Mouse (Mus musculus): ENCODE measurements at regions not wholly inside any gene's neighbourhood (a gene's known extent, or its start where the extent isn't known, plus 50 kb on each side); places are given as distances from the start of the nearest gene placed in this dataset.

DNA sequence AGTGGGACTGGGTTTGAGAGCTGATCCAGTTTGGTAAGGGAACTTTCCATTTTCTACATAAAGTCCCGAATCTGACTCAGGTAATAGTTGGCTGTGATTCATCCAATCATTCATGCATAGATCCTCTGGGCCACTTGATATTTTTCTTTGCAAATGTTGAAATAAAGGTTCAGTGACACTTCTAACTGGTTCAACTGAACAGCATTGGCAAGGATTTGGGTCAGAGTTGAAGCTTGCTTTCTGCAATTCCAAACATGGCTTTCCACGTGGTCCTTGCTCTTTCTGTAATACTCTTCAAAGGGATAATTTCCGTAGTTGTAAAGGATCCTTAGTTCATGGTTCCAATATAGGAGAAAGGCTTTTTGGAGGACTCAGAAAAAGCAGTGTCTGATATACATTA lies 554.0 kb downstream of the Rnf144a start:
- Histone ChIP-seq H3K27me3 (ENCODE audit: insufficient read depth, low read length) (no peaks in the 10 kb centered on the region), H3K9me3 (ENCODE audit: low read length) (0 out of 2 replicates have a peak, but pooled peaks cover 3% of the 10 kb centered on the region), H3K4me1 (ENCODE audit: insufficient read depth) (no peaks in the 10 kb centered on the region), H3K4me3 (ENCODE audit: low read depth, low read length) (no peak overlapping the region), H3K9ac (no peak overlapping the region), H3K36me3 (ENCODE audit: insufficient read depth) (no peaks in the 10 kb centered on the region), H3K27ac (ENCODE audit: low read depth, low read length) (no peak overlapping the region), H3K4me2 (ENCODE audit: low read depth) (no peak overlapping the region)
- no peak for TF ChIP-seq CTCF (IDR thresholded peaks at IDR 0.05; ENCODE audit: low read depth)
- 86% methylated on average over 3 of the region's 3 CpGs for WGBS
- no peak for ATAC-seq
- DNase-seq = no peak

DNA sequence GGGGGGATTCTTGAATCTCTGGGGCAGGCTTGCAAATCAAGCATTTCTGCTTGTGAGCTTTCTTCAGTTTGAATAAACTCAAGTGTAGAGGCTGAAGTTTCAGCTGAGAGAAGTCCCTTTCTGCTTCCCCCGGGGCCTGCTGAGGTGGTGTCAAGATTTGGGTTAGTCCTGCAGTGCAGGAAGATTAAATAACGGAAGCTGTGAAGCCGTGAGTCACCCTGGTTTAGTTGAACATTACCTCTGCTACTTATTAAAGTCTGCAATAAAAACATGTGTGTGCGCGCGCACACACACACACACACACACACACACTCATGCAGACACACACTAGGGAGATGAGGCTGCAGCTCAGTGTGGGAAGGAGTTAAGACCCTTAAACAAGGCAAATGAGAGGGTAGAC lies 556.7 kb downstream of the Rnf144a start:
- H3K9ac ChIP-seq = no peak overlapping the region
- H3K27me3 ChIP-seq (ENCODE audit: insufficient read depth, low read length) = no peaks in the 10 kb centered on the region
- DNase-seq (no peak), ATAC-seq (no peak)
- H3K4me2 ChIP-seq (ENCODE audit: low read depth) = no peak overlapping the region
- H3K9me3 ChIP-seq (ENCODE audit: low read length) = 0 out of 2 replicates have a peak, but pooled peaks cover 3% of the 10 kb centered on the region
- no peaks in the 10 kb centered on the region for H3K4me1 ChIP-seq (ENCODE audit: insufficient read depth)
- no peaks in the 10 kb centered on the region for H3K36me3 ChIP-seq (ENCODE audit: insufficient read depth)
- H3K4me3 ChIP-seq (ENCODE audit: low read depth, low read length) = no peak overlapping the region
- 86% methylated on average over 6 of the region's 6 CpGs for WGBS
- no peak overlapping the region for H3K27ac ChIP-seq (ENCODE audit: low read depth, low read length)
- no peak for TF ChIP-seq CTCF (IDR thresholded peaks at IDR 0.05; ENCODE audit: low read depth)

DNA sequence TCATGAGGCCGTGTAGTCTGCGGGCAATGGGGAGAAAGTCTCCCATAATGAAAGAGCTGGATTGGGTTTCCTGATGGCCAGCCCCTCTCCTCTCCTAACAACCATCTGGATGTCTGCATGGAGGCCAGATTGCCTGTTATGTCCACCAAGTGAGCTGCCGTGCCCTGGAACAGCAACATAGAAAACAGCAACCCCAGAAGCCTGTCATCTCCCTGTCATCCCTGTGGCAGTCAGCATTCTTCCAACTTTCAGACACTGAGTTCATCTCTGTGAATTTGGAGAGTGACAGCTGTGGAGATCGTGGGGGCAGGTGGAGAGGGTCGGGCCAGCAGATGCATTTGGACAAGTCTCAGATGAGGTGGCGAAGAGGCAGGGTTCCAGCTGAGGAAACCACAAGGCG lies 585.0 kb downstream of the Rnf144a start:
- Histone ChIP-seq H3K4me3 (ENCODE audit: low read depth, low read length) (no peak overlapping the region), H3K9ac (no peak overlapping the region), H3K4me2 (ENCODE audit: low read depth) (no peak overlapping the region), H3K4me1 (ENCODE audit: insufficient read depth) (no peaks in the 10 kb centered on the region), H3K36me3 (ENCODE audit: insufficient read depth) (no peaks in the 10 kb centered on the region), H3K9me3 (ENCODE audit: low read length) (no peaks in the 10 kb centered on the region), H3K27me3 (ENCODE audit: insufficient read depth, low read length) (no peaks in the 10 kb centered on the region), H3K27ac (ENCODE audit: low read depth, low read length) (no peak overlapping the region)
- peak; percentile 17 for DNase-seq
- 42% methylated on average over 7 of the region's 7 CpGs for WGBS
- ATAC-seq = peak; percentile 32
- no peak for TF ChIP-seq CTCF (IDR thresholded peaks at IDR 0.05; ENCODE audit: low read depth)

DNA sequence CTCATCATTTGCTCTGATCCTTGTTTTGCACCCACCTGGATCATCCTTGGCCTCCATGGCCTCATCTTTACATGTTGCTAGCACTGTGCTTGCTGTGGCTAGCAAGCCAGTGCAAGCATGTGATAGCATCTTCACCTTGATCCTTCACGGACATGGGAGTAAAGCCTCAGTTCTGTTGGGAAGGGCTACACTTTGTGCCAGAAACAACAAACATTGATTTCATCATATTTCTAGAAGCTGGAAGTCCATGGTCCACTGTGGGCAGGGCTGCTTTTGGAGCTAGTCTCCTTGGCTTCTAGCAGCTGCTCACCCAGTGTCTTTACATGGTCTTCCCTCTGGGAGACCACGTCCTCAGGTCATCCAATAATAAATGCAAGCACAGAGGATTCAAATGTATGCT lies 587.1 kb downstream of the Rnf144a start:
- Histone ChIP-seq H3K4me1 (ENCODE audit: insufficient read depth) (no peaks in the 10 kb centered on the region), H3K9ac (no peak overlapping the region), H3K4me2 (ENCODE audit: low read depth) (no peak overlapping the region), H3K27ac (ENCODE audit: low read depth, low read length) (no peak overlapping the region), H3K9me3 (ENCODE audit: low read length) (no peaks in the 10 kb centered on the region), H3K27me3 (ENCODE audit: insufficient read depth, low read length) (no peaks in the 10 kb centered on the region), H3K4me3 (ENCODE audit: low read depth, low read length) (no peak overlapping the region), H3K36me3 (ENCODE audit: insufficient read depth) (no peaks in the 10 kb centered on the region)
- DNase-seq = no peak
- 88% methylated on average over 2 of the region's 2 CpGs for WGBS
- no peak for TF ChIP-seq CTCF (IDR thresholded peaks at IDR 0.05; ENCODE audit: low read depth)
- ATAC-seq = no peak

DNA sequence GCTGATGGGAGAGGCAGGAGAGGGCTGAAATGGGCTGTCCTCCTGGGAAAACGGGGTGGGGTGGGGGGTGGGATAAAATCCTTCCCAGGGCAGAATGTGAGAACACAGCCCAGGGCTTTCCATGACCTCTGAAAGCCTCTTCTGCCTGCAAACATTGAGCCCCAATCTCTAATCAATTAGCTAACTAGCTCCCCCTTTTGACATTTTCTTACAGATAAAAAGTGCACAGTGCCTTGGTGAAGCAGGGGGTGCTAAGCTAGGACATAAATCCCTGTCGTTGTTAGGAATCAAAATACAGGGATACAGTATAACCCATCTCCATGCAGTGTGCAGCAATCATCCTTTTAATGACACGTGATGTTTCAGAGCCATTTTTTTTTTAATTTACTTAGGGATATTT lies 588.1 kb downstream of the Rnf144a start:
- WGBS = 16% methylated on average over 3 of the region's 3 CpGs
- H3K4me2 ChIP-seq (ENCODE audit: low read depth) = no peak overlapping the region
- no peaks in the 10 kb centered on the region for H3K4me1 ChIP-seq (ENCODE audit: insufficient read depth)
- no peak overlapping the region for H3K9ac ChIP-seq
- no peaks in the 10 kb centered on the region for H3K36me3 ChIP-seq (ENCODE audit: insufficient read depth)
- peak; percentile 32; the same call in 1 of the 2 replicates for TF ChIP-seq CTCF (IDR thresholded peaks at IDR 0.05; ENCODE audit: low read depth)
- H3K27me3 ChIP-seq (ENCODE audit: insufficient read depth, low read length) = no peaks in the 10 kb centered on the region
- H3K4me3 ChIP-seq (ENCODE audit: low read depth, low read length) = no peak overlapping the region
- H3K9me3 ChIP-seq (ENCODE audit: low read length) = no peaks in the 10 kb centered on the region
- DNase-seq = no peak
- no peak for ATAC-seq
- H3K27ac ChIP-seq (ENCODE audit: low read depth, low read length) = no peak overlapping the region

DNA sequence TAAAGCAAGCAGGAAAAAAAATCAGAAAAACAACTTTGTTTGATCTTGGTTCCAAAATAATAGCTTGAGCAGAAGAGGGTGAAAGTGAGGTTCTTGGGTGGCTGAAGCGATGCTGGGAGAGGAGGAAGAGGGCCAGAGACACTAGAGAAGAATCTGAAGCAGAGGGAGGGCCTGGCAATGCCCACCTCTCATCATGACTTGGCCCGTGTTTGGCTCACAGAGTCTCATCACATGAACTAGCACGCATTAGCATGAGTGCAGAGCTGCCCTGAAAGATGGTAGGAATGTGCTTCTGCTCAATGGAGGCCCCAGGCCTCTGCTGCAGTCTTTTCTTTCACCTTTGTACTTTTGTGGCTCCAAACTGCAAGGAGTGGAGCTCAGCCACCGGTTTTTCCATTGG lies 588.6 kb downstream of the Rnf144a start:
- 46% methylated on average over 4 of the region's 4 CpGs for WGBS
- Histone ChIP-seq H3K36me3 (ENCODE audit: insufficient read depth) (no peaks in the 10 kb centered on the region), H3K4me2 (ENCODE audit: low read depth) (no peak overlapping the region), H3K9ac (no peak overlapping the region), H3K4me1 (ENCODE audit: insufficient read depth) (no peaks in the 10 kb centered on the region), H3K4me3 (ENCODE audit: low read depth, low read length) (no peak overlapping the region), H3K9me3 (ENCODE audit: low read length) (no peaks in the 10 kb centered on the region), H3K27ac (ENCODE audit: low read depth, low read length) (no peak overlapping the region), H3K27me3 (ENCODE audit: insufficient read depth, low read length) (no peaks in the 10 kb centered on the region)
- TF ChIP-seq CTCF (IDR thresholded peaks at IDR 0.05; ENCODE audit: low read depth) = no peak
- no peak for DNase-seq
- no peak for ATAC-seq

DNA sequence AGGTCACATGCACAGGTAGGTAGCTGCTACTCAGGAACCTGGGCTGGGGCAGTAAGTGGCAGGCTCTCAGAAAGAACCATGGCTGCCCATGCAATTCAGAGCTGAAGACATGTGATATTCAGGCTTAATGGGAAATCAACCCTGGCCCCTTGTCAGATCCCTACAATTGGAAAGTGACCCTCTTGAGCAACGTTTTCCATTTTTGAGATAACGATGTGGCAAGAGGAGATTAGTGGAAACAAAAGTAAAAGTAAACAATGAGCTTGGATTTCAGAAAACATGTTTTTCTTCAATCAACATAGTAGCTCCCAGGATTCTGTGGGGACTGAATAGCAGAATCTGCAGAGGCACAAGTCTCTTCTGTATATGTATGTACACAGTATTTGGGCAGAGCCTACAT lies 598.8 kb downstream of the Rnf144a start:
- H3K4me2 ChIP-seq (ENCODE audit: low read depth) = no peak overlapping the region

DNA sequence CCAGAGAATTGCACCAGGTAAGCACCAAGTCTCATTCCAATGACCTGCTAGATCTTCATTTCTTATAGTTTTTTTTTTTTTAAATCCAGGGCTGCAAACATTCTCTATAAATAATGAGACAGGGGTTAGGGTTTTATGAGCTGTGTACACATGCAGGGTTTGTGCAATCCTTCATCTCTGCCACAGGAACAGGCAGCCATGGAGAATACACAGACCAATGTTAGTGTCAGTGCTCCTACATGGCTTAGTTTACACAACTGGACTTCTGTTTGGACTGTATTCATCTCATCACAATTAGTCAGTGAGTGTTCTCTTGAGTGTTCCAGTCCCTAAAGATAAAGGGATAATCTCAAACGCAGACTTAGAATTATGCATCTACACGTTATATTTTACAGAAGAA lies 620.0 kb downstream of the Rnf144a start:
- no peak for TF ChIP-seq CTCF (IDR thresholded peaks at IDR 0.05; ENCODE audit: low read depth)
- ATAC-seq = no peak
- no peaks in the 10 kb centered on the region for H3K27me3 ChIP-seq (ENCODE audit: insufficient read depth, low read length)
- no peak overlapping the region for H3K27ac ChIP-seq (ENCODE audit: low read depth, low read length)
- no peaks in the 10 kb centered on the region for H3K36me3 ChIP-seq (ENCODE audit: insufficient read depth)
- no peak overlapping the region for H3K4me2 ChIP-seq (ENCODE audit: low read depth)
- no peak overlapping the region for H3K9ac ChIP-seq
- DNase-seq = no peak
- no peaks in the 10 kb centered on the region for H3K4me1 ChIP-seq (ENCODE audit: insufficient read depth)
- 0 out of 2 replicates have a peak, but pooled peaks cover 5% of the 10 kb centered on the region for H3K9me3 ChIP-seq (ENCODE audit: low read length)
- no peak overlapping the region for H3K4me3 ChIP-seq (ENCODE audit: low read depth, low read length)
- 87% methylated on average over 2 of the region's 2 CpGs for WGBS

More for the DNA sequence above, 598.8 kb downstream of the Rnf144a start:
- Histone ChIP-seq H3K4me3 (ENCODE audit: low read depth, low read length) (no peak overlapping the region), H3K27me3 (ENCODE audit: insufficient read depth, low read length) (no peaks in the 10 kb centered on the region), H3K27ac (ENCODE audit: low read depth, low read length) (no peak overlapping the region), H3K36me3 (ENCODE audit: insufficient read depth) (no peaks in the 10 kb centered on the region), H3K4me1 (ENCODE audit: insufficient read depth) (no peaks in the 10 kb centered on the region), H3K9me3 (ENCODE audit: low read length) (no peaks in the 10 kb centered on the region), H3K9ac (no peak overlapping the region)
- no peak for DNase-seq
- 18% methylated on average over 2 of the region's 2 CpGs for WGBS
- no peak for ATAC-seq
- no peak for TF ChIP-seq CTCF (IDR thresholded peaks at IDR 0.05; ENCODE audit: low read depth)

All from forebrain, postnatal 0 days (tissue).